Mouse (Mus musculus) brain, embryonic 18.5 days (tissue): ENCODE measurements around the gene Gm17067.
"Not testable (repeated sequence)": the region's sequence is repeated elsewhere in the genome, so short reads cannot be mapped to it uniquely, and the experiment has no call there.

Experiments used
- DNase-seq: peaks from one replicate; pipeline ENCODE4 v3.0.0-alpha.2; 2012; ENCODE audit warnings: low read depth, low spot score

Gene Gm17067

GRCm38 (mm10) chr7:42726917-42727316, at the start of gene Gm17067:
Gene Gm17067 (minus strand): TSS chr7:42727017.
- DNase-seq, result not testable (repeated sequence)

- no peak for DNase-seq
These were observed 23.0 kb upstream of the Gm17067 start for GRCm38 (mm10) chr7:42749836-42750235.

- no peak for DNase-seq
These were observed 11.9 kb upstream of the Gm17067 start for GRCm38 (mm10) chr7:42738536-42739210.

- not testable (repeated sequence) for DNase-seq
These were observed 33.6 kb downstream of the Gm17067 start for GRCm38 (mm10) chr7:42693251-42693650.

GRCm38 (mm10) chr7:42692362-42693158, 34.3 kb downstream of the Gm17067 start, which contains the start of gene Zfp975:
Gene Zfp975 (minus strand): TSS chr7:42692742.
- DNase-seq, result peak; percentile 72

- not testable (repeated sequence) for DNase-seq
These were observed 46.7 kb downstream of the Gm17067 start for GRCm38 (mm10) chr7:42680081-42680480.

- not testable (repeated sequence) for DNase-seq
These were observed 47.2 kb downstream of the Gm17067 start for GRCm38 (mm10) chr7:42679646-42680045.

- DNase-seq, result not testable (repeated sequence)
These were observed 66.7 kb downstream of the Gm17067 start for GRCm38 (mm10) chr7:42660140-42660539.
